Mouse (Mus musculus) kidney, adult 9 months (tissue): ENCODE results near the gene Rnaseh1.

Experiments
- DNase-seq: peaks from one replicate; pipeline ENCODE4 v3.0.0; 2022

The Rnaseh1 gene

DNA sequence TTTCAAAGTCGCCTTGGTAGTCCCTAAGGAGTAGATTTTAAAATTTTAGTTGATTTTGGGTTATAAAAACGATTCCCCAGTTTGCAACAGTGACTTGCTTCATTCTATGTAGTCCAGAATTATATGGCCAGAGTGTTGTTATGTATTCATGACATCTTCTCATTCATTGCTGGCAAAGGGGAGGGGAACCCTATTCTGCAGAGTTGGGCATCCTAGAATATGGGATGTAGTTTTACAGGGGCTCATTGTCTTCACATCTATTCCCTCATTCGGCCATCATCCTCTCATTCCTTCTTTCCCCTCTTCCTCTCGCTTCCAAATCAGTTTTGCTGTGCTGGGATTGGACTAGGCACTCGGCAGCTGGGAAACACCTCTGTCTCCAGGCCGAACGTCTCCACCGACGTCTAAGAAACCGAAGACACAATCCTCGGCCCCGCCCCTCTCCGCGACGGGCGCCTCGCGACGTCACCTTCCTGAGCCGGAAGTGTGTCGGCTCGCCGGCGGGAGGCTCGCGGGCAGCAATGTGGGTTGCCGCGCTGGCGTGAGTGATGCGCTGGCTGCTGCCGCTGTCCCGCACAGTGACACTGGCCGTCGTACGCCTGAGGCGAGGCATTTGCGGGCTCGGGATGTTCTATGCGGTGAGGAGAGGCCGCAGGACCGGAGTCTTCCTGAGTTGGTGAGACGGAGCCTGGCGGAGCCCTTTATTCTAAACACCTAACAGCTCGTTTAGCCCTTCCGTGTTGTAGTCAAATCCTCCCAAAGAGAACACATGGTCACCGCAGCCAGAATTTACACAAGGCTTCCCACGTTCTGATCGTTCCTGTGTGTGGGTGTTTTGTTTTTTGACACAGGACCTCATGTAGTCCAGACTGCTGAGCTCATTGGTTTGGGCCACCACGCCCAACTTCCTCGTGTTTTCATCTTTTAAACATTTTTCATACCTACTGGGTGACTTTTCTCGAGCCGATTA is at the start of gene Rnaseh1:
Gene Rnaseh1, plus strand, starts transcription at position 462 of the 970 bp plus-strand sequence.
- peak; percentile 89 for DNase-seq

DNA sequence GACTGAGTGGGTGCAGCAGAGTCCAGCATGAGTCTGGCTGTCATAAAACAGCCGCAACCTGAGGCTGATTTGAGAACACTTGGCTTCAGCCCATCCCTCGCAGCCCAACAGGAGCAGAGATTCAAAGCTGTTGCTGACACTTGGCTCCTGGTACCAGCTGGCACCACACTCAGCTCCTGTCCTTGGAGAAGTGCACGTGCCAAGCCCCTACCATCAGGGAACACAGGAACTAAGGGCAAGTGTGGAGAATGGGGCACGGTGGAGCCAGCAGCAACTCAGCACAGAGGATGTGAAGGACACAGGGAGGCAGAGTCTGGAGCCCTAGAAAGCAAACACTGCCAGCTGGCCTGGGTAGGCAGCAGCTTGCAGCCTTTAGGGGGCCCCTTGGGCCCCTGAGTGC is 47.1 kb upstream of the Rnaseh1 start:
- no peak for DNase-seq

DNA sequence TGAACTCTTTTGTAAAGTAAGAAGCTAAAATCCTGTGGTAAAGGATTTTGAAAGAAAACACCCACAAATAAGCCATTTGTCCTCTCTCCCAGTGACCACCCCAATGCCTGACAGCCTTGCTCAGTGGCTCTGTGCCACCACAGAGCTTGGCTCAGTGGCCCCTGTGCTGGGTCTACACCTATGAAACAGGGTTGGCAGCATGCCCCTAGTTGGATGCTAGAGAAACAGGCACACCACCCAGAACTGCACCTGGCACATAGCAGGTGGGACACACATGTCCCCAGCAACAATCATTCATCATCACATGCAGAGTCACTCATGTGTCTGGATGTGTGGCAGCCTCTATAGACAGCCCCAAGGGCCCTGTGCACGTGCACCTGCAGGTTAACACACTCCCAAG is 45.9 kb upstream of the Rnaseh1 start:
- DNase-seq: no peak

DNA sequence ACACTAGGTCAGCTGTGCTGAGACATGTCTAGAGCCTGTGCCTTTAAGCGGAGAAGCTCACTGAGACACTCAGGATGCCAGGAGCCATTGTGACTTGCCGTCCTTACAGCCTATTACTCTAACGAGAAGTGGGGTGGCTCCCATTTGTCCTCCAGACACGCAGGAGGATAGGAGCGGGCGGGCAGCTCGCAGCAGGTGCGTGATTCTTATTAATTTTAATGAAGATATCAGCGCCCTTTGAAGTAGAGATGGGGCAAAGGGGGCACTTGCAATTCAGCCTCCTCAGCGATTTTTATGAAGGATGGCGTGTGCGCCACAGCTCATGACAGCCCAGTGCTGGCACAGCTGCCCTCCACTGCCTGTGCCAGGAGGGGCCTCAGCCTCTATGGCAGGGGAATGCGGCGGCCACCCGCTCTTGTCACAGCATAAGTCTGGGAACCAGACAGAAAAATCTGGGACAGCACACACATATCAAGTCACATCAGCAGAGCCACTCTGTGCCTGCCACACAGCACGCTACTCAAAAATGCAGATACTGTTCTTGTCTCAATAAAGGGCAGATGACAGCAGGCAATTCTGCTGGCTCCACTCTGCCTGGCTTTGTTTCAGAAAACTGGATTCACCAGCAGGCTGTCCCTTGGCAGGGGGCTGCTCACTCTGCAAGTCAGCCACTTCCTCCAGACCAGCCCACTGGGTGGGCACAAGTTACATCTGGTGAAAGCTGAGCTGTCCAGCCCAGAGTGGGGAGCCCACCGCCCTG is 41.7 kb upstream of the Rnaseh1 start:
- no peak for DNase-seq

DNA sequence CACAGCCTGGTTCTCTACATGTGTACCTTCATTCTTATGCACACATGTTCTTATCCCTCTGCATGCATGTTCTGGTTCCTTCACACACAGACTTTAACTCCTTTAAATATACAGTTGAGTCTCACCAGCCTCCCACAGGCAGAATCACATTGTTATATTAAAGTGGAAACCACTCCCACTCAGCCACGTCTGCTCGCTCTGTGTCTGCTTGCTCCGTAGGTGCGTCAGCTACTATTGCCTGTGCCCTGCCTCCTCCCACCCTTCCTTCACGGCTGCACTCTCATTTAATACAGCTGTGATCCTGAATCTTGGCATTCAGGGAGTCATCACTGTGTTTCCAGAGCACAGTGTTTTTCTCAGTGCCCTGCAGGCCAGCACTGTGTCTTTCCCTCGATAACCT is 37.0 kb upstream of the Rnaseh1 start:
- DNase-seq: no peak

GRCm38 (mm10) chr12:28614401-28614800 is 35.0 kb upstream of the Rnaseh1 start:
- DNase-seq: no peak

DNA sequence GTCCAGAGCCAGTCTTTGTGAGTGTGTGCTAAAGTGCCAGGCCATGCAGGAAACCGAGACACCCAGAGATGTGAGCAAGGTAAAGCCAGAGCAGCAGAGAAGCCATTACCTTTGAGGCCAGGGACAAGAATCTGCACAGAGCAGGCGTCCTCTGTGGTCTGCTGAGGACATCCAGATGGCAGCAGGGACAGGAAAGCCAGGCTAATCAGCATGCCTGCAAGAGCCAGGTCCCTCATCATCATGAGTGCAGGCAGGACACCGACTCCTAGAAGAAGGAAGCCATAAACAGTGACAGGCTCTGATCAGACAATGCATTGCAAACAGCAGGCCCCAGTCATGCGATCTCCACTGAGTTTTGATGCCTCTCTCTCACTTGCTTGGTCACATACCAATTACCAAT is 32.1 kb upstream of the Rnaseh1 start:
- no peak for DNase-seq

GRCm38 (mm10) chr12:28621451-28622166 is 27.8 kb upstream of the Rnaseh1 start:
- DNase-seq: no peak

- DNase-seq: no peak
Measured at GRCm38 (mm10) chr12:28622167-28622532, 27.3 kb upstream of the Rnaseh1 start.

GRCm38 (mm10) chr12:28622641-28623040 is 26.8 kb upstream of the Rnaseh1 start:
- no peak for DNase-seq

DNA sequence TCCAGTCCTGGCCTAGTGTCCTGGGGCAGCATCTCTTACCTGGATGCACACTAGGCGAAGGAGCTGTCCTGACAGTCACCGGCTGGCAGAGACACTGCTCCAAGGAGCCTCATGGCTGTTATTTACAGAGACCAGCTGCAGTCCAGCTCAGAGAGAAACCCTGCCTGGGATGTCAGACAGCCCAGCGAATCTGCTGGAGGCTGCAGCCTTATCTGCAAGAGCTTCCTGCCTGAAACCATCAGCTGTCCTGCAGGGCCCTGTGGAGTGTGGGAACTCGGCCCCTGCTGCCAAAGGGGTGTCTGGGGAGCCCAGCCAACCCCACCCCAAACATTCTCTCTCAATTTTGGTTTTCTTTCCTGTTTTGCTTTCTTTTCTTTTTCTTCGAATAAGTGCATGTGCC is 26.2 kb upstream of the Rnaseh1 start, which contains the start of gene Colec11:
Gene Colec11, minus strand, starts transcription at position 183 of the 400 bp plus-strand sequence.
- DNase-seq: no peak

DNA sequence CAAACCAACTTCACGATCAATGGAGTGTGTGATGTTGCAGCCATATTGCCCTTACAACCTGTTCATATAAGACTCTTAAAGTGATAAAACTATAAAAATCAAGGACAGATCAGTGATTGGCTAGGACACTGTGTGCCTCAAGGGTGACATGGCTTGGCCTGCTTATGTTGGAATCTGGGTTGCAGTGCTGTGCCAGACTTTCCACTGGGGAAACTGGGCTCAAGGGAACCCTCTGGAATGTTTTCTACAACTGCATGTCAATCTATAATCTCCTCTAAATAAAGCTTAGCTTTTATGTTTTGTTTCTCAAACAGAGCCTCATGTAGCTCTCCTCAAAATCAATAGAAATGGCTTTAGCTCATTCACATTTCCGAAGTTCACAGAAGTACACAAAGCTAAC is 25.2 kb upstream of the Rnaseh1 start:
- no peak for DNase-seq

- DNase-seq: no peak
Measured at GRCm38 (mm10) chr12:28625407-28625806, 24.0 kb upstream of the Rnaseh1 start.

DNA sequence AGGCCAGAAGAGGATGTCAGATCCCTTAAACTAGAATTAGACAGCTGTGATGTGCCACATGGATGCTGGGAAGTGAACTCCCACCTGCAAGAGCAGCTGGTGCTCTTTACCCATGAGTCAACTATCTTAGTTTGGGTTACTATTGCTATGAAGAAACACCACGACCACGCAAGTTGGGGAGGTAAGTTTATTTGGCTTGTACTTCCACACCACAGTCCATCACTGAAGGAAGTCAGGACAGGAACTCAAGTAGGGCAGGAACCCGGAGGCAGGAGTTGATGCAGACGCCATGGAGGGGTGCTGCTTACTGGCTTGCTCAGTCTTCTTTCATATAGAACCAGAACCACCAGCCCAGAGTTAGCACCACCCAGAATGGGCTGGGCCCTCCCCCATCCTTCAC is 22.3 kb upstream of the Rnaseh1 start:
- no peak for DNase-seq

DNA sequence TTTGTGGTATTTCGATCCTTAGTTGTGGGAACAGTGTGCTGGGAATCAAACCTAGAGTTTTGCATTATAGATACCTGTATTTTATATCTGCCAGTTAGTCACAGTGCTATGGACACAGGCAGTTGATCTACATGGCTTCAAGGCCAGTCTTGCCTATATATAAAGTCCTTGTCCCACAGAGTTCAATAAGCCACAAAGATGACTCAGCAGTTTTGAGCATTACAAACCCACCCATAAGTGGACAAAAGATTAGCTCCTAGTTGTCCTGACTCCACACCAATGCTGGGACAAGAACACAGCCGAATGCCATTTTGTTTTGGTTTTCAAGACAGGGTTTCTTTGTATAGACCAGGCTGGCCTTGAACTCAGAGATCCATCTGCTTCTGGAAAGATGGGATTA is 21.0 kb upstream of the Rnaseh1 start:
- no peak for DNase-seq

DNA sequence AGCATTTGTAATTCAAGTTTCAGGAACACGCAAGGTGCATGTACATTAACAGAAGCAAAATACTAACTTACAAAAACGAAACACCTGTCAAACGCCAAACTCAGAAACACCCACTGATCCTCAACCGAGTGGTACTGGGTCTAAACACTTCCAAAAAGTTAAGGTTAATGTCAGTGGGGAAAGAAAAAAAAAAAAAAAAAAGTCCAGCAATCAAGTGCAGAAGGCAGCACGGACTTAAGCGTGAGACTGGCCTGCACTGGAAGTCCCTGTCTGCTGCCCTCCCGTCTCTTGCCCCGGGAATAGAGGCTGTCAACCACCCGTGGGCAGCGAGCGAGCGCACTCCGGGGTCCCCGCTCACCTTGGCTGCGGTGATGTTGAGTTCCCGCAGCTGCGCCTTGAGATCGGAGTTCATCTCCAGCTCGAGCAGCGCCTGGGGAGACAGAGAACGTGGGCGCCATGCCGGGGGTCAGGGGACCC is 14.3 kb upstream of the Rnaseh1 start:
- peak; percentile 14 for DNase-seq

GRCm38 (mm10) chr12:28635535-28636476 is 13.6 kb upstream of the Rnaseh1 start, which contains the start of gene Rps7:
Gene Rps7 (minus strand): TSS chr12:28635953.
- peak; percentile 95 for DNase-seq

DNA sequence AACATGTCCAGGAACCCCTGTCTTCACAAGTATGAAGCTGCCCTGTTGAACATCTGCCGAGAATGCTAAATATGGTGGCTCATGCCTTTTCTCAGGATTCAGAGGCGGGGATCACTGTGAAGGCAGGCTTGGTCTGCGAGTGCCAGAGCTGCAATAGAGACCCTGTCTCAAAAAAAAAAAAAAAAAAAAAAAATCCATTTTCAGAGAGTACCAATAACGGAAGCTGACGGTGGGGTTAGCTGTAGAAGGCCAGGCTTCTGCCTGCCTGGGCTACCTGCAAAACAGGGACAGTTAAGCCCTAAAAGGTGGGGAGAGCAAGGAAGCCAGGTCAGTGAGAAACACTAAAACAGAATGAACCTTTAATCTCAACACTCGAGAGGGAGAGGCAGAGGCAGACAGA is 12.9 kb upstream of the Rnaseh1 start:
- DNase-seq: no peak

GRCm38 (mm10) chr12:28638778-28639177 is 10.6 kb upstream of the Rnaseh1 start:
- no peak for DNase-seq

GRCm38 (mm10) chr12:28662628-28663027 is 13.2 kb downstream of the Rnaseh1 start:
- no peak for DNase-seq

DNA sequence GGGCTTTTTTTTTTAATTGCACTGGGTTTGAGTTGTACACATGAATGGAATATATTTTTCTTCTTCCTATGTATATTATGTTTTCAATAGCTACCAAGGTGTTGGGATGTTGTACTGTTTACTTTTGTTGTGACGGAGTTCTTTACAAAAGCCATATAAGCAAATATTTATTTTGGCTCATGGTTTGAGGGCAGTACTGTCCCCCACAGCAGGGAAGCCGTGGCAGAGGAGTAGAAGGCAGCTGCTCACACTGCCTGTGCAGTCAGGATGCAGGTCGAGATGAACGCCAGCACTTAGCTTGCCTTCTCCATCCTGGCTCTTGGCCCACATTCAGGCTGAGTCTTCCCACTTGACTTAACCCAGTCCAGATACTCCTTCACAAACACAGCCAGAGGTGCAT is 17.3 kb downstream of the Rnaseh1 start:
- no peak for DNase-seq

GRCm38 (mm10) chr12:28667287-28667686 is 17.9 kb downstream of the Rnaseh1 start:
- DNase-seq: no peak
